Mouse (Mus musculus) 416B (cell line): ENCODE data around the gene Ifnlr1.

Experiments used
- DNase-seq: peaks from one replicate; pipeline ENCODE4 v3.0.0; 2011; ENCODE audit warnings: low read depth

Ifnlr1 gene

GRCm38 (mm10) chr4:135744726-135745448 lies 58.8 kb downstream of the Ifnlr1 start:
- no peak for DNase-seq

DNA sequence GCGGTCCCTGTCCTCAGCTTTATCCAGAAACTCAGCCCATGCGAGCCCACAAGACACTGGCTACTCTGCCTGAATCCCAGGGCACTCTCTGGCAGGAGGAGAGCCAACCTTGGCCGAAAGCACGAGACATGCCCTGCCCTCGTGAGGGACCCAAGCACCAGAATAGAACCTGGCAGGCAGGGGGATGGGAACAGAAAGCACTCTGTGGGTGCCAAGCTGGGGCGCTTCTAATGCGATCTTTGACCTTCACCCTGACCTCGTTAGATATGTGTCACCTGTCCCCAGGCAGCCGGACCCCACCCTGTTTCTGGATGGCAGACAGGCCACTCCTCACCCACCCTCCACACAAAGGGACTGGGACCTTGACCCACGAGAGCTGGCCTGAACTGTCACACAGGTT lies 59.5 kb downstream of the Ifnlr1 start:
- no peak for DNase-seq

DNA sequence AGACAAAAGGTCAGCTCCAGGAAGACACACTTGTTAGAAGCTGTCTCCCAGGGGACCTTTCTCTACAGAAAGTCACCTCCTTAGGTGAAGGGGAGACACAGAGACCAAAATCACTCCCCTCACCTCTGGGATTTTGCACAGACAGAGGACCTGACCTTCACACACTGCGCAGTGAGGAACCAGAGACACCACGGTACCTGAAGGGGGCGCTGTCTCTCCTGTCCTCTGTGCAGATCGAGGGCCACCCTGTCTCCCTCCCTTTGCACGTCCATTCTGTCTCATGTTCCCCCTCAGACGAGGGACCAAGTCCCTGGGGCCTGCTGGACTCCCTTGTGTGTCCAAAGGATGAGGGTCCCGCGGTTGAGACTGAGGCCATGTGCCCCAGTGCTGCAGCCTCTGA lies 64.8 kb downstream of the Ifnlr1 start:
- DNase-seq = no peak

- no peak for DNase-seq
Observed at GRCm38 (mm10) chr4:135752106-135752778, 66.2 kb downstream of the Ifnlr1 start.

DNA sequence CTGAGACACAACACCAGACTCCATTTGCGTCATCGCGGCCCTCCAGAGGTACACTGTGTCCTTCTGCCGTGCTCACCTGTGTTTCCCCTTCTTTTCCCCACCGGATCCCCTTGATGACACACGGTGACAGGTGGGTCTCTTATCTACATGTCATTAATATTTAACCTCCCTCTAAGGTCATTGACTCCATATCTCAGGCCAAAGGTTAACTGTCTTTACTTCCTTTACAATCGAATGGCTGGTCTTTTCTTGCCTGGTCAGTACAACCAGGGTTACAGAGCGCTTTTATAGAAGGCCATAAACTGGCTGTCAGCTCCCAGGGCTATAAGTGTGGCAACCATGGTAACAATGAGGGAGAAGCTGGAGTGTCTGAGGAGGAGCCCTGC lies 66.7 kb downstream of the Ifnlr1 start:
- no peak for DNase-seq
